Mouse (Mus musculus): ENCODE results near the gene Gabrb1. TPM values are rescaled to one million over a fixed set of nuclear protein-coding genes. Genes with fewer than 3 reads are reported as not detected.

Gabrb1 gene
- polyA plus RNA-seq, 1 experiment from 2014 or later: 0.89 TPM

- Histone ChIP-seq H3K9me3 (ENCODE audit: control insufficient read depth, low read length) (no peaks in the 10 kb centered on the region), H3K4me1 (ENCODE audit: control insufficient read depth in 2 of 2, insufficient read depth in 2 of 2, low read length in 2 of 2) (no peaks in the 10 kb centered on the region), H3K9ac (ENCODE audit: low read length) (no peak overlapping the region), H3K4me2 (ENCODE audit: low read length) (no peak overlapping the region), H3K27ac (replicated peaks in 1 of 2; ENCODE audit: control insufficient read depth in 1 of 2, insufficient read depth in 1 of 2, low read depth in 2 of 2, low read length in 2 of 2) (no peak overlapping the region), H3K27me3 (ENCODE audit: control insufficient read depth, insufficient read depth, low read length) (no peaks in the 10 kb centered on the region), H3K4me3 (ENCODE audit: control insufficient read depth in 1 of 2, insufficient read depth in 1 of 2, low read depth in 1 of 2, low read length in 2 of 2) (no peak overlapping the region), H3K36me3 (ENCODE audit: control insufficient read depth, insufficient read depth, low read length) (no peaks in the 10 kb centered on the region)
- WGBS: 72% methylated on average over 4 of the region's 4 CpGs
- no peak for ATAC-seq (ENCODE audit: insufficient number of reproducible peaks, insufficient read depth, low FRiP score, low read depth)
Observed at GRCm38 (mm10) chr5:71976133-71976532, 318.2 kb downstream of the Gabrb1 start.

- no peaks in the 10 kb centered on the region for H3K4me1 ChIP-seq (ENCODE audit: control insufficient read depth in 2 of 2, insufficient read depth in 2 of 2, low read length in 2 of 2)
- no peaks in the 10 kb centered on the region for H3K9me3 ChIP-seq (ENCODE audit: control insufficient read depth, low read length)
- H3K27ac ChIP-seq (replicated peaks in 1 of 2; ENCODE audit: control insufficient read depth in 1 of 2, insufficient read depth in 1 of 2, low read depth in 2 of 2, low read length in 2 of 2): no peak overlapping the region
- WGBS: 67% methylated on average over 5 of the region's 5 CpGs
- no peak overlapping the region for H3K4me2 ChIP-seq (ENCODE audit: low read length)
- no peak overlapping the region for H3K4me3 ChIP-seq (ENCODE audit: control insufficient read depth in 1 of 2, insufficient read depth in 1 of 2, low read depth in 1 of 2, low read length in 2 of 2)
- ATAC-seq (ENCODE audit: insufficient number of reproducible peaks, insufficient read depth, low FRiP score, low read depth): no peak
- H3K27me3 ChIP-seq (ENCODE audit: control insufficient read depth, insufficient read depth, low read length): no peaks in the 10 kb centered on the region
- H3K36me3 ChIP-seq (ENCODE audit: control insufficient read depth, insufficient read depth, low read length): no peaks in the 10 kb centered on the region
- no peak overlapping the region for H3K9ac ChIP-seq (ENCODE audit: low read length)
Observed at GRCm38 (mm10) chr5:71976571-71977061, 318.7 kb downstream of the Gabrb1 start.

DNA sequence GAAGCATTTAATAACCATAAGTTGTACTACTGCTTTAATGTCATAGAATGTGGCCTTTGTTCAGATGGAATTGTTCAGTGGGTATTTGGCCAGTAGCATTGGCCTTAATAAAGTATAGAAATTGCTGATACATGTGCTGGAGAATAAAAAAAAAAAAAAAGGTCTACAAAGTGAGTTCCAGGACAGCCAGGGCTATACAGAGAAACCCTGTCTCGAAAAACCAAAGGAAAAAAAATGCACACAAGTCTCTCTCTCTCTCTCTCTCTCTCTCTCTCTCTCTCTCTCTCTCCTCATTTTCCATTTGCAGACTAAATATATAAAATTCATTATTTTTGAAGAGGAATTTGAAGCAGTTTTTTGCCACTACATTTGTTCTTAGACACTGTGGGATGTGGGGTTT, 328.6 kb downstream of the Gabrb1 start:
- no peaks in the 10 kb centered on the region for H3K36me3 ChIP-seq (ENCODE audit: control insufficient read depth, insufficient read depth, low read length)
- H3K27ac ChIP-seq (replicated peaks in 1 of 2; ENCODE audit: control insufficient read depth in 1 of 2, insufficient read depth in 1 of 2, low read depth in 2 of 2, low read length in 2 of 2): no peak overlapping the region
- ATAC-seq (ENCODE audit: insufficient number of reproducible peaks, insufficient read depth, low FRiP score, low read depth): no peak
- WGBS: 62% methylated on average over 1 of the region's 1 CpGs
- no peaks in the 10 kb centered on the region for H3K9me3 ChIP-seq (ENCODE audit: control insufficient read depth, low read length)
- H3K27me3 ChIP-seq (ENCODE audit: control insufficient read depth, insufficient read depth, low read length): no peaks in the 10 kb centered on the region
- no peaks in the 10 kb centered on the region for H3K4me1 ChIP-seq (ENCODE audit: control insufficient read depth in 2 of 2, insufficient read depth in 2 of 2, low read length in 2 of 2)
- H3K4me3 ChIP-seq (ENCODE audit: control insufficient read depth in 1 of 2, insufficient read depth in 1 of 2, low read depth in 1 of 2, low read length in 2 of 2): no peak overlapping the region
- no peak overlapping the region for H3K9ac ChIP-seq (ENCODE audit: low read length)
- no peak overlapping the region for H3K4me2 ChIP-seq (ENCODE audit: low read length)

DNA sequence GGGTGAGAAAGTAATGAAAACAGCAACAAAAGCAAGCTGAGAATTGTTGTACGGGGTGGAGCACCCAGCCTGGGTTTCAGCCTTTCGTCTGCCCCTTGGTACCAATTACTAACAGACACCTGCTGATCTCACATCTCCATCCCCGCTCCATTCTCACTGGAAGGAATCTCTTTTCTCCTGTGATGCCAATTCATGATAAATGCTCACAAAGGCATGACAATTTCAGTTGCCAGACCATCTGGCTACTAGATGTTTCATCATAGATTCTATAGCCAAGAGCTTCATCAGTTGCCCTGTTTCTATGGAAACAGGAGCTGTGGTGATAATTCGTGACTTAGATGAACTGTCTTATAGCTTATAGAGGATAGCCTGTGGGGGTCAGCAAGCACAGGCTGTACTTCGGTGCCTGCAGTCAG, 329.1 kb downstream of the Gabrb1 start:
- WGBS: 72% methylated on average over 5 of the region's 5 CpGs
- no peak overlapping the region for H3K9ac ChIP-seq (ENCODE audit: low read length)
- H3K9me3 ChIP-seq (ENCODE audit: control insufficient read depth, low read length): no peaks in the 10 kb centered on the region
- no peaks in the 10 kb centered on the region for H3K36me3 ChIP-seq (ENCODE audit: control insufficient read depth, insufficient read depth, low read length)
- H3K27ac ChIP-seq (replicated peaks in 1 of 2; ENCODE audit: control insufficient read depth in 1 of 2, insufficient read depth in 1 of 2, low read depth in 2 of 2, low read length in 2 of 2): no peak overlapping the region
- ATAC-seq (ENCODE audit: insufficient number of reproducible peaks, insufficient read depth, low FRiP score, low read depth): no peak
- H3K4me2 ChIP-seq (ENCODE audit: low read length): no peak overlapping the region
- H3K4me3 ChIP-seq (ENCODE audit: control insufficient read depth in 1 of 2, insufficient read depth in 1 of 2, low read depth in 1 of 2, low read length in 2 of 2): no peak overlapping the region
- no peaks in the 10 kb centered on the region for H3K27me3 ChIP-seq (ENCODE audit: control insufficient read depth, insufficient read depth, low read length)
- H3K4me1 ChIP-seq (ENCODE audit: control insufficient read depth in 2 of 2, insufficient read depth in 2 of 2, low read length in 2 of 2): no peaks in the 10 kb centered on the region

- Histone ChIP-seq H3K4me1 (ENCODE audit: control insufficient read depth in 2 of 2, insufficient read depth in 2 of 2, low read length in 2 of 2) (no peaks in the 10 kb centered on the region), H3K36me3 (ENCODE audit: control insufficient read depth, insufficient read depth, low read length) (no peaks in the 10 kb centered on the region), H3K27me3 (ENCODE audit: control insufficient read depth, insufficient read depth, low read length) (no peaks in the 10 kb centered on the region), H3K9ac (ENCODE audit: low read length) (no peak overlapping the region), H3K9me3 (ENCODE audit: control insufficient read depth, low read length) (no peaks in the 10 kb centered on the region), H3K4me3 (ENCODE audit: control insufficient read depth in 1 of 2, insufficient read depth in 1 of 2, low read depth in 1 of 2, low read length in 2 of 2) (no peak overlapping the region), H3K27ac (replicated peaks in 1 of 2; ENCODE audit: control insufficient read depth in 1 of 2, insufficient read depth in 1 of 2, low read depth in 2 of 2, low read length in 2 of 2) (no peak overlapping the region), H3K4me2 (ENCODE audit: low read length) (no peak overlapping the region)
- ATAC-seq (ENCODE audit: insufficient number of reproducible peaks, insufficient read depth, low FRiP score, low read depth): no peak
- 72% methylated on average over 4 of the region's 4 CpGs for WGBS
Observed at GRCm38 (mm10) chr5:71999466-71999865, 341.6 kb downstream of the Gabrb1 start.

DNA sequence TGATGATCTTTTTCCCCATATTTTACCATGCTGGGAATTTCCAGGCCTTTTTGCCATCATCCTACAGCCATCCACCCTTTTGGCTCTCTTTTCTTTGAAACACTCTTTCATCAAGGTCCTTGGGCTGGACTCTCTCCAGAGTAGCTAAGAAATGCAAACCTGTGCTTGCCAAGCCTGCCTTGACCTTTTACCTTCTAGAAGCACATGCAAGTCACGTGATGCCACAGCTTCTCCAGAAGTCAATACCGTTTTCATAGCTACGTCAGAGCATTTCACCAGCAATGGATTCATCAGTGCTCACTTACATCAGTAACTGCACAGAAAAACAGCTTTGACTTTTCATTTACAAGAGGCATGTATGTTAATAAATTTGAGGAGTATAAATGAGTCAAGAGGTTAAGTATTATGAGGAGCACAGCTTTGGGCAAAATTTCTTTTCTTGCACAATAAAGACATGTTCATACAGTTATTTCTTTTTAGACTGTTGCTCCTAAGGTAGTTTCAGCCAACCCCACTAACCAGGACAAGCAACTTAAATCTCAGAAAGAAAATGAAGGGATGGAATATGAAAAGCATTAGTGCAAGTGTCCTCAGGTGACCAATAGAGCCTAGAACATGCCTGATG, 346.0 kb downstream of the Gabrb1 start:
- Histone ChIP-seq H3K9ac (ENCODE audit: low read length) (no peak overlapping the region), H3K27ac (replicated peaks in 1 of 2; ENCODE audit: control insufficient read depth in 1 of 2, insufficient read depth in 1 of 2, low read depth in 2 of 2, low read length in 2 of 2) (no peak overlapping the region), H3K4me3 (ENCODE audit: control insufficient read depth in 1 of 2, insufficient read depth in 1 of 2, low read depth in 1 of 2, low read length in 2 of 2) (no peak overlapping the region), H3K36me3 (ENCODE audit: control insufficient read depth, insufficient read depth, low read length) (no peaks in the 10 kb centered on the region), H3K4me1 (ENCODE audit: control insufficient read depth in 2 of 2, insufficient read depth in 2 of 2, low read length in 2 of 2) (no peaks in the 10 kb centered on the region), H3K9me3 (ENCODE audit: control insufficient read depth, low read length) (no peaks in the 10 kb centered on the region), H3K4me2 (ENCODE audit: low read length) (no peak overlapping the region), H3K27me3 (ENCODE audit: control insufficient read depth, insufficient read depth, low read length) (no peaks in the 10 kb centered on the region)
- ATAC-seq (ENCODE audit: insufficient number of reproducible peaks, insufficient read depth, low FRiP score, low read depth): no peak
- WGBS: 80% methylated on average over 3 of the region's 3 CpGs

DNA sequence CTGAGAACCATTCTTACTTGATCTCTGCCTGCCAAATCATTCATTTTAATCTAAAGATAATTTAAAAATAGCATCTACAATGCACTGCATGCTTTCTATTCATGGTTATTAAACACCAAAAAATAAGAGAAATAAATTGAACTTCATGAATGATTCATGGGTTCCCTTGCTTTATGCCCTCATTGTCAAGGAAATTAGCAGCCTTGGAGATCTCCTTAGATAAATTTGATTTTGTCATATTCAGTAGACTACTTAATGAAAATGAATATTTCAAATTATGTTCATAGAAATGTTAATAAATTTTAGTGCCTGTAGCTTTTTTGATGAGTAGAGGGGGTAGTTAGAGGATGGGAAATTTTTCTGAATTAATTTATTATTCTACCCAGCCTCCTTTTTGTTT, 379.0 kb downstream of the Gabrb1 start:
- Histone ChIP-seq H3K4me3 (ENCODE audit: control insufficient read depth in 1 of 2, insufficient read depth in 1 of 2, low read depth in 1 of 2, low read length in 2 of 2) (no peak overlapping the region), H3K27me3 (ENCODE audit: control insufficient read depth, insufficient read depth, low read length) (no peaks in the 10 kb centered on the region), H3K27ac (replicated peaks in 1 of 2; ENCODE audit: control insufficient read depth in 1 of 2, insufficient read depth in 1 of 2, low read depth in 2 of 2, low read length in 2 of 2) (no peak overlapping the region), H3K9me3 (ENCODE audit: control insufficient read depth, low read length) (no peaks in the 10 kb centered on the region), H3K9ac (ENCODE audit: low read length) (no peak overlapping the region), H3K4me1 (ENCODE audit: control insufficient read depth in 2 of 2, insufficient read depth in 2 of 2, low read length in 2 of 2) (no peaks in the 10 kb centered on the region), H3K4me2 (ENCODE audit: low read length) (no peak overlapping the region), H3K36me3 (ENCODE audit: control insufficient read depth, insufficient read depth, low read length) (no peaks in the 10 kb centered on the region)
- ATAC-seq (ENCODE audit: insufficient number of reproducible peaks, insufficient read depth, low FRiP score, low read depth): no peak
